Mouse (Mus musculus) embryo, embryonic 9.5 days (tissue): Measurements from ENCODE around the gene Gm39566.

Experiments
- DNase-seq: peaks from one replicate; pipeline ENCODE4 v3.0.0-alpha.2; 2017; ENCODE audit errors: extremely low spot score

Gene Gm39566

GRCm38 (mm10) chr11:69797924-69798323, 17.2 kb downstream of the Gm39566 start:
- no peak for DNase-seq

GRCm38 (mm10) chr11:69795983-69796435, 19.1 kb downstream of the Gm39566 start:
- DNase-seq: no peak

DNA sequence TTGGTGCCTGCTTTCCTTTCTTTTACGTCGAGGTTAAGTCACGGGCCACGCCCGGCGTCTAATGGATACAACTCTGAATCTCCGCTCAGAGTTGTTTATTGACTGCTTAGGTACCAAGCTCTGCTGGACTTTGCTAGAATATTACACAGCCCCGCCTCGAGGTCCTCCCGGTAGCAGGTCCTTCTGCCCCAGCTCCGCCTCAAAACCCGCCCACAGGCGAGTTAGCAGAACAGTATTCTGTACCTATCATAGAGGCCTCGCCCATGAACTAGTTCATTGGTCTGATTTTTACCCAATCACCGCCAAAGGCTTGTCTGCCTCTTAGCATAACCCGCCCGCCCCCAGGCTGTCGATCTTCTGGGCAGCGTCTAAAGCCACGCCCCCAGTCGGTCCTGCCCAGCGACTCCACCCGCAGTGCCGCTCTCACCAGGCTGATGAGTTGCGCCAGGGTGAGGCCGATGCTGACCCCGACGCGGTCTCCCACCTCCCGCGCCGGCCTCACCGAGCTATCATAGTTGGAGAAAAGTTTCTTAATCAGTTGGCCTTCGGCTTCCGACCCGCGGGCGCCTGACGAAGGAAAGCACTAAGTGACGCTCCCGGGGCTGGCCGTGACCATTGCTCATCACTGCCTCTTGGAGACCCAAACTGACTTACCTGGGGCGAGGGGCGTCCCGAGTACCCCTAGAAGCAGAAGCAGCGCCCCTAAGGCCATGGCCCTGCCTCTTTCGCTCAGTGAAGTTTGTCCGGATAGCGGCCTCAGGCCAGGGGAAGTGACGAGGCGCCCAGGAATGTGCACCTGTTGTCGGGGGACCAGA, 19.7 kb downstream of the Gm39566 start, which contains the start of gene Chrnb1:
Chrnb1 (minus strand) TSS at position 776 of the 815 bp plus-strand sequence.
- DNase-seq: peak; percentile 87

DNA sequence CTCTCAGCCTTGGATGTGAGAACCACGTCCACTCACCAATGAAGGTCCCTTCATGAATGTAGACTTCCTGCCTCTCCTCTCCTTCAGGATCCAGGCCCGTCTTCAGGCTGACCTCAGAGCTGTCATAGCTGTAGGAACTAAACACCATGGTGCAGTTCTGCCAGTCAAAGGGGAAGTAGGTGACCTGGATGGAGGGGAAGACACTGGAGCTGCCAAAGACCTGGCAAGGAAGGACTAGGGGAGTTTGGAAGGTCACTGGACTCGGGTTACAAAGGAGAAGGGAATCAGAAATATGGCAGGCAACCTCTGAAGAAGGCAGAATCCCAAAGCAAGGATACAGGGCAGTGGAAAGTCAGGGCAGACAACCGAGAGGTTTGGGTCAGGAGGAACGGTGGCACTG, 21.7 kb downstream of the Gm39566 start:
- DNase-seq: no peak

DNA sequence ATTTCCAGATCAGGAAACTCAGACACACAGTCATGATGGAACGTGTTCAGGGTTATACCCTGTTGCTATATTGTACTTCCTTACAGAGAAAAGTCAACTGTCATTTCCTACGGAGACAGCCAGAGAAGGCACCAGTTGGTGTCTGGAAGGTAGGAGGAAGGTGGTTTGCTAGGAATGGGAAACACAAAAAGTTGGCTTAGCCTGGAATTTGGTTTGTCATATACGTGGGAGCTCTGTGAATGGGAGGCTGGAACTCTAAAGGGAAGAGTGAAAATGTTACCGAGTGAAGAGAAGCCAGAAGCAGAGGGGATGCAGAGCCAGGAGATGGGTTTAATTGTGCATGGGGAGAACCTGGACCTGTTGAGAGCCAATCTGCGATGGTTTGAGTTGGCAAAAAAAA, 23.7 kb downstream of the Gm39566 start:
- no peak for DNase-seq

- no peak for DNase-seq
Observed at GRCm38 (mm10) chr11:69789431-69789830, 25.7 kb downstream of the Gm39566 start.

GRCm38 (mm10) chr11:69787306-69787705, 27.8 kb downstream of the Gm39566 start:
- no peak for DNase-seq

DNA sequence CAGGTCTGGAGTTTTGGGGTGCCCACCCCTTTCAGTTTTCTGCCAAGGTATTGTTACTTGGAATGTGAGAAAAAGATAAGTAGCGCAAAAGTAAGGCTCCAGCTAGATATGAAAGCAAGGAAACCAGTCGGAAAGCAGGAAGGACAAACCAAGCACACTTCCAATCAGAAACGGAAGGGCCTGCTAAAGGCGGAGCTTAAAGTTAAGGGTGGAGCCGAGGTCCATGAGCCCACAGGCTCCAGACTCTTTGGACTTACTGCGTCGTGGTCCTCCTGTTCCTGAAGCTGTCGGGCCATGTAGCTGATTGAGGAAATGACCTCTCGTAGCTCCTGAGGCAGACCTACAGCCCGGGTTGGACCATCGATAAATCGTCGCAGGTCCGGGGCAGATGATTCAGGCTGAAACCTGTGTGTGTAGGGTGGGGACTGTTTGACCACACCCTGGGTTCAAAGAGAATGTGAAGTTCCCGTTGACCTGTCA, 30.3 kb downstream of the Gm39566 start:
- no peak for DNase-seq

DNA sequence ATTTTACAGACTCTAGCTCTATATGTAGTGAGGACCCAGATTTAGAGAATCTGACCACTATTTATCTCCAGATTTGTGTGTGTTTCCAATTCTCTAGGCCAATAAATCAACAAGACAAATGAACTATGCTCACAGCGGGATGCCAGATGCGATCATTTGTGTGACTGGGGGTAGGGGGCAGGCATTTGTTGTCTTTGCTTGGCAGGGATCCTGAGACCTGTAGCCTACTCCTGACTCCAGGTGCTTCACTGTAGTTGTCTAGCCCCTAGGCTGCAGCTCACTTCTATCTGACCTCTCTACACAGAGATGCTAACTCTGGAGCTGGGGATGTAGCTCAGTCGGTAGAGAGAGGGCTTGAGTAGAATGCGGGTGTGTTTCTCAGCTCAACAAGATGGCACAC, 33.3 kb downstream of the Gm39566 start:
- DNase-seq: no peak

DNA sequence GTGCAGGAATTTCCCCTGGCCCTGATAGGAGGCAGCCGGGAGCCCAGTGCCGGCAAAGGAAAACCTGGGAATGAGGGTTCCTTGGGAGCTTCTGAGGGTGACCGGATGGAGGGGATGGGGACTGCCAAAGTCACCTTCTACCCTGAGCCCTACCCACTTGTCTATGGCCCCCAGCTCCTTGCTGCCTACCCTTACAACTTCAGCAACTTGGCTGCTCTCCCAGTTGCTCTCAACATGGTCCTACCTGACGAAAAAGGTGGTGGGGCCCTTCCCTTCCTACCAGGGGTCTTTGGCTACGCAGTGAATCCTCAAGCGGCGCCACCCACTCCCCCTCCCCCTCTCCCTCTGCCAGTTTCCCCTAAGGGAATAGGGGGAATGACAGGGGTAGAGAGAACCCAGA, 36.1 kb downstream of the Gm39566 start:
- DNase-seq: no peak

- no peak for DNase-seq
Observed at GRCm38 (mm10) chr11:69778258-69778982, 36.7 kb downstream of the Gm39566 start.

- no peak for DNase-seq
Observed at GRCm38 (mm10) chr11:69777504-69778257, 37.4 kb downstream of the Gm39566 start.

GRCm38 (mm10) chr11:69776488-69776887, 38.6 kb downstream of the Gm39566 start:
- no peak for DNase-seq

DNA sequence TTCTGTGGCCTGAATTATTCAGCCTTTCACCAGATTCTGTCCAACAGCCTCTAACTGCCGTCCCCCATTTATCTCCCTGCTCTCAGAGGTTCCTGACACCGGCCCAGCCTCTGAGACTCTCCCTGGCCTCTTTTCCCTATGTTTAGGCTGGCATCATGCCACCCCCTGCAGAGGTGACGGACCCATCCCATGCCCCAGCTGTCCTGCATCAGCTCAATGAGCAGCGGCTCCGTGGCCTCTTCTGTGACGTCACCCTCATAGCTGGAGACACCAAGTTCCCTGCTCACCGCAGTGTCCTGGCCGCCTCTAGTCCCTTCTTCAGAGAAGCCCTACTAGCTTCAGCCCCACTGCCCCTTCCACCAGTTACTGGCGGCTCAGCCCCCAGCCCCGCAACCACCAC, 39.4 kb downstream of the Gm39566 start:
- DNase-seq: no peak

GRCm38 (mm10) chr11:69774961-69775360, 40.1 kb downstream of the Gm39566 start:
- no peak for DNase-seq

GRCm38 (mm10) chr11:69767625-69767909, 47.5 kb downstream of the Gm39566 start:
- DNase-seq: no peak

DNA sequence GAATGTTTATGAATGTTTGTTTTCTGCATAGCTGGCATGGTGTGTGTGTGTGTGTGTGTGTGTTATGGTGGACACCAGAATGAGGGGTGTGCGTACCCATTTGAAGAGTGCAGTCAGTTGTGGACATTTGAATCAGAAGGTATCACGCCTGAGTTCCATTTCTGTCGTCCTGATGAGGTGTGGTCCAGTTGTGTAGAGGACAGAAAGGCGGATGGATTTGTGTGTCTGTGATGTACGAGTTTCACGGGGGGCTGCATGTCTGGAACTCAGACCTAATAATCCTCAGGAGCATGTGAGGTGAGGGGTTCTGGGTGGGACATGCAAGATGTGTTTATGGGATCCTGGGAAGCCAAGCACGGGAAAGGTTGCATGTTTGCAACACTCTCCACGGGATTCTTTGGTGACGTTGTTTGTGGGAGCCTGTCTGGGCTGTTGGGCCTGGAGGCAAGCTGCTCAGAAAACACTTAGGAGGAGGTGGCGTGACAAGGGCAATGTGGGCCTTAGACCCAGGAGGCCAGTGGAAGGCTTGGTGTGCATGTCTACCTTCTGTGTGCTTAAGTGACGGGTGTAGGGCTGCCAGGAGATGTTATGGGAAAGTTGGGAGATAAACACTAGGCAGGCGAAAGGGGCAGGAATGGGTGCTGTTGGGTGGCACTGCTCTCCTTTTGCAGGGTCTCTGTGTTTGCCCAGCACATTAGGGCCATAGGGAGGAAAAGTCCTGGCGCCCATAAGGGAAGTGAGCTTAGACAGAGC, 48.0 kb downstream of the Gm39566 start:
- no peak for DNase-seq

GRCm38 (mm10) chr11:69766126-69766609, 48.9 kb downstream of the Gm39566 start:
- peak; percentile 65 for DNase-seq

DNA sequence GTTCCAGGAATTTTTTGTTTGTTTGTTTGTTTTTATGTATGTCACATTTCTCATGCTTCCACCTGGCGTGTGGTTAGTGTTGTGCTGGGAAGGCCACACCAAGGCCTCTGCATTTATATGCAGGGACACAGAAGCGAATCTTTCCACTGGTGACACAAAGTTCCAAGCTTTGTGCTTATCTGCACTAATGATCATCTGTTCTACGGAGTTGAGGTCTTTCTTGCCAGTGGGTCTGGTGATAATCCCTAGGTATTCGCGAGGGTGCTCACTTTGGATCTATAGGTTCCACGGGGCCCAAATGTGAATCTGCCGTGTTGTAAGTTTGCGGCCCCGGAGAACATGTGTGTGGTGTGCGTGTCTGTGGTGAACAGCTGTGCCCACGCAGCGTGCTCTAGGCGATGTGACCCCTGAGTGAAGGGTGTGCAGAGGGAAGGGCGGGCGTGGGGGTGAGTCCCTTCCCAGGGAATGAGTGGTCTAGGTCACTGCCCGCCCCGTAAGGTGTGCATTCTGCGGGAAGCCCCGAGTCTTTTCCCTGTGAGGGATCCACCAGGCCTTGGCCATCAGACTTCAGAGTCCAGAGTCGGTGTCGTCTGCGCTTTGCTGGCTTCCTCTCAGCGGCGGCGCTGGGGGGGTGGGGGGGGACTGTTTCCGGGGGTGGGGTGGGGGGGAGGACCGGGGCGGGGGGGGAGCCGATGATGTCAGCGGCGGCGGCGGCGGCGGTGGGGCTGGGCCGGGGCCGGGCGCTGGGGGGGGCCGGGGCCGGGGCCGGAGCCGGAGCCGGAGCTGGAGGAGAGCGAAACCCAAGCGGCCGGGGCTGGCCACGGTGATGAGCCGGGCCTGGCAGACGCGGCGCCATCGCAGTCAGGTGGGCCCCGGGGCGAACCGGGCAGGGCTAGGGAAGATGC, 49.6 kb downstream of the Gm39566 start, which contains the start of gene Zbtb4:
Zbtb4 (plus strand) TSS at position 692 of the 905 bp plus-strand sequence.
- peak; percentile 34 for DNase-seq

DNA sequence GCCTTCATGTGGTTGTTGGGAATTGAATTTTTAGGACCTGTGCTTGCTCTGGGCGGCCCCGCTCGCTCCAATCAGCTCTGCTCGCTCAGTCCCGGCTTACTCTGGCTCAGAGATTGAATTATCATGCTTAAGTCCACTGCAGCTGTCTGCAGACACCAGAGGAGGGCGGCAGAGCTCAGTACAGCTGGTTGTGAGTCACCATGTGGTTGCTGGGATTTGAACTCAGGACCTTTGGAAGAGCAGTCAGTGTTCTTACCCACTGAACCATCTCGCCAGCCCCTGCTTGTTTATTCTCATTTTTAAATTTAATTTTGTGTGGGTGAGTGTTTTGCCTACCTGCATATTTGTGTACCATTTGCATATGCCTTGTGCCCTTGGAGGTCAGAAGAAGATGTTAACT, 51.5 kb downstream of the Gm39566 start:
- no peak for DNase-seq
